Mouse (Mus musculus) fat pad, adult 2 months (tissue): ENCODE data around the gene Vmn1r179.
"Not testable (repeated sequence)": the region's sequence is repeated elsewhere in the genome, so short reads cannot be mapped to it uniquely, and the experiment has no call there.

Source experiments
- DNase-seq: peaks from one replicate; pipeline ENCODE4 v3.0.0-alpha.2; 2011; ENCODE audit warnings: low read depth, low spot score; ENCODE audit errors: extremely low read depth

The Vmn1r179 gene

DNA sequence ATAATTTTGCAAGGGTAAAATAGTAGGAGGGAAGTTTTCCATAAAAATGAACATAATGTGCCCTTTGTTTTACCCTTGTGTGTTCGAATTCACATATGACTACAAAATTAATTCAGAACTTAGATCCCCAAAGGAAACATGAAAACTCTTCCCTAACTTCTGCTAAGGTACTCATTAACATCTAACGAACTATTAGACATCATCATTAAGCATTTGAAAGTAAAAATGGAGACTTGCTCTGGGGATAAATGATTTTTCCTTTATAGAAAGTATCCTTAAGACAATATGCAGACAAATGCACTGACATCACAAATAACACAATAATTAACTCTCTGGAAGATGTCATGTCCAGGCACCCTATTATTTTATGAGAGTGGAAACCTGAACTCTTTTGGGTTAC lies at the start of gene Vmn1r179:
Gene Vmn1r179, plus strand, starts transcription at position 301 of the 400 bp plus-strand sequence.
- no peak for DNase-seq

DNA sequence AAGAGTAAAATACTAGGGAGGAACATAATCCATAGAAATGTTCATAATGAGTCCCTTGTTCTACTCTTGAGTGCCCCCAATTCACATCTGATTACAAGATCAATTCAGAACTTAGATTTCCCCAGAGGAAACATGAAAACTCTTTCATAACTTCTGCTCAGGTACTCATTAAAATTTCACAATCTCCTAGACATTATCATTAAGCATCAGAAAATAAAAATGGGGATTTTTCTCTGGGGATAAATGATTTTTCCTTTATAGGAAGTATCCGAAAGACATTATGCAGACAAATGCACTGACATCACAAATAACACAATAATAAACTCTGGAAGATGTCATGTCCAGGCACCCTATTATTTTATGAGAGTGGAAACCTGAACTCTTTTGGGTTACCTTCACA lies 35.1 kb upstream of the Vmn1r179 start, which contains the start of gene Vmn1r178:
Gene Vmn1r178, plus strand, starts transcription at position 301 of the 400 bp plus-strand sequence.
- no peak for DNase-seq

DNA sequence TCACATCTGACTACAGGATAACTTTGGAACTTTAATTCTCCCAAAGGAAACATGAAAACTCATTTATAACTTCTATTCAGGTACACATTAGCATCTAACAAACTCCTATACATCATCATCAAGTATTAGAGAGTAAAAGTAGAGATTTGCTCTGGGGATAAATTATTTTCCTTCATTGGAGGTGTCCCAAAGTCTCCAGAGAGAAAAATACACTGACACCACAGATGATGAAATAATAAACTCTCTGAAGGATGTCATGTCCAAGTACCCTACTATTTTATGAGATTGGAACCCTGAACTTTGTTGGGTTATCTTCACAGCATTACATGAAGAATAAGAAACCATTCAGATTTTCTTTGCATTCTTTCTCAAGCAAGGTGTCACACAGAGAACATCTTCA lies 23.6 kb downstream of the Vmn1r179 start, which contains the start of gene Vmn1r180:
Gene Vmn1r180, plus strand, starts transcription at position 301 of the 400 bp plus-strand sequence.
- DNase-seq, result no peak

DNA sequence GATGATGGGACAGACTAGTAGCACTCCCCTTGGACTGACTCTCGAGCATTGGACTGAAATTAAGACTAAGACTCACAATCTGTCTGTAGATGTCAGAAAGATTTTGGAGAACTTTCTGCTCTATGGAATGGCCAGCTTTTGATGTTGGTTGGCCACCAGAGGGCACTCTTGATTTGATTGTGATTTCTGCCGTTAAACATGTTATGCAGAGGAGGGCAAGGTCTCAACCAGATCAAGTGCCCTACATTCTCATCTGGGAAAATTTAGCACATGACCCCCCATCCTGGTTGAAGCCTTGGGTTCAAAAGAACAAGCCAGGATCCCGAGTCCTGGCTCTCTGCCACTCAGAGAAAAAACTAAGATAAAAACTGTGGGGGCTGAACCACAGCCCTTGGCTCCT lies 41.3 kb downstream of the Vmn1r179 start:
- DNase-seq, result not testable (repeated sequence)

DNA sequence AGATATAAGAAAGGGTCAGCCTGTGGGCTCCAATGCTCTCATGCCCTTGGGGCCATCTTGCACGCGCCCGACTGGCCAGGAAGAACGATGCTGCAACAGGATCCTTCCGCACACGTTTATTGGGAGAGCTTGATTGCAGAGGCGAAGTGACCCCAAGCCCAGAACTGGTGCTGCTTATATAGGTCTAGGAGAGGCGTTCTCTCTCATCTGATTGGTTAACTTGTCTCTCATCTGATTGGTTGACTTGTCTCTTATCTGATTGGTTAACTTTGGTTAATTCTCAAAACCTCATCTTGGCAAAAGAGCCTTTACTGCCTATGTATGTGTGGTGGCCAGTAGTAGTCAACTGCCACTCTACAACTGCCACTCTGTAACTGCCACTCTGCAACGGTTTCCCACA lies 47.5 kb downstream of the Vmn1r179 start, which contains the start of gene Vmn1r181:
Gene Vmn1r181, plus strand, starts transcription at position 301 of the 400 bp plus-strand sequence.
- not testable (repeated sequence) for DNase-seq
